Mouse (Mus musculus) heart, postnatal 14 days (tissue): ENCODE results near the gene Pdcd4. TPM values are rescaled to one million over a fixed set of nuclear protein-coding genes. Genes with fewer than 3 reads are reported as not detected.
A peak's percentile ranks its signal among the peaks of the same experiment; 100 is the strongest.
"Not testable (repeated sequence)": the region's sequence is repeated elsewhere in the genome, so short reads cannot be mapped to it uniquely, and the experiment has no call there.

ENCODE experiments used
- DNase-seq, 2 experiments: peaks; one replicate each; pipeline ENCODE4 v3.0.0; 2021 to 2022
- intact Hi-C: fragments of 180-260 bp; cut with DNase I; formaldehyde crosslinking; loops from one replicate; pipeline ENCODE4 v1.15.1; 2025
- total RNA-seq, 2 experiments: library from RNA; stranded (reverse); gene quantifications; 2 replicates each; pipeline ENCODE4 v1.2.3; 2021

Gene Pdcd4
- total RNA-seq, 2 experiments from 2014 or later, result 24.8 to 25.6 TPM

GRCm38 (mm10) chr19:53898498-53898897 lies 6.5 kb downstream of the Pdcd4 start:
- intact Hi-C loops, result no loop called here
- no peak for DNase-seq

- DNase-seq, result no peak
- intact Hi-C loops, result no loop called here
Measured at GRCm38 (mm10) chr19:53898970-53899900, 7.2 kb downstream of the Pdcd4 start.

- no peak for DNase-seq
- intact Hi-C loops, result loop anchor here (10.0 kb wide), 1 partner anchor 255 kb away; no protein-coding TSS in a partner anchor
Measured at GRCm38 (mm10) chr19:53899941-53900610, 8.0 kb downstream of the Pdcd4 start.

- no peak for DNase-seq
- intact Hi-C loops, result loop anchor here (2.0 to 10.0 kb wide), 2 partner anchors 41 to 257 kb away; no protein-coding TSS in a partner anchor
Measured at GRCm38 (mm10) chr19:53901931-53902738, 10.1 kb downstream of the Pdcd4 start.

GRCm38 (mm10) chr19:53902739-53903487 lies 10.9 kb downstream of the Pdcd4 start:
- peak; percentile 93 to 94 for DNase-seq
- intact Hi-C loops, result loop anchor here (2.0 to 10.0 kb wide), 2 partner anchors 40 to 258 kb away; no protein-coding TSS in a partner anchor

GRCm38 (mm10) chr19:53903507-53904321 lies 11.7 kb downstream of the Pdcd4 start:
- DNase-seq, result peak; percentile 59 to 61
- intact Hi-C loops, result loop anchor here (2.0 to 10.0 kb wide), 2 partner anchors 39 to 259 kb away; no protein-coding TSS in a partner anchor

- intact Hi-C loops, result loop anchor here (5.0 to 10.0 kb wide), 2 partner anchors 133 to 260 kb away; no protein-coding TSS in a partner anchor
- no peak for DNase-seq
Measured at GRCm38 (mm10) chr19:53904833-53905480, 12.9 kb downstream of the Pdcd4 start.

GRCm38 (mm10) chr19:53906033-53906702 lies 14.1 kb downstream of the Pdcd4 start:
- intact Hi-C loops, result loop anchor here (5.0 to 10.0 kb wide), 2 partner anchors 134 to 261 kb away; no protein-coding TSS in a partner anchor
- DNase-seq, result no peak

GRCm38 (mm10) chr19:53906703-53907070 lies 14.7 kb downstream of the Pdcd4 start:
- intact Hi-C loops, result loop anchor here (5.0 to 10.0 kb wide), 2 partner anchors 134 to 262 kb away; no protein-coding TSS in a partner anchor
- not testable (repeated sequence) for DNase-seq

GRCm38 (mm10) chr19:53914950-53915349 lies 22.9 kb downstream of the Pdcd4 start:
- DNase-seq, result no peak
- intact Hi-C loops, result no loop called here

GRCm38 (mm10) chr19:53919541-53919940 lies 27.5 kb downstream of the Pdcd4 start:
- intact Hi-C loops, result no loop called here

GRCm38 (mm10) chr19:53921996-53922395 lies 30.0 kb downstream of the Pdcd4 start:
- DNase-seq, result not testable (repeated sequence)
- intact Hi-C loops, result loop anchor here (5.0 to 10.0 kb wide), 2 partner anchors 150 to 1143 kb away; no protein-coding TSS in a partner anchor

More at GRCm38 (mm10) chr19:53919541-53919940, 27.5 kb downstream of the Pdcd4 start:
- DNase-seq, result no peak

GRCm38 (mm10) chr19:53925338-53925751 lies 33.3 kb downstream of the Pdcd4 start:
- intact Hi-C loops, result loop anchor here (10.0 kb wide), 1 partner anchor 1139 kb away; no protein-coding TSS in a partner anchor
- peak in 1 of 2 experiments; percentile 32 for DNase-seq

- no peak for DNase-seq
- intact Hi-C loops, result loop anchor here (10.0 kb wide), 1 partner anchor 1138 kb away; no protein-coding TSS in a partner anchor
Measured at GRCm38 (mm10) chr19:53926705-53927104, 34.7 kb downstream of the Pdcd4 start.

- intact Hi-C loops, result loop anchor here (10.0 kb wide), 1 partner anchor 1136 kb away; no protein-coding TSS in a partner anchor
- DNase-seq, result no peak
Measured at GRCm38 (mm10) chr19:53929218-53929617, 37.2 kb downstream of the Pdcd4 start.

GRCm38 (mm10) chr19:53933050-53933449 lies 41.0 kb downstream of the Pdcd4 start:
- intact Hi-C loops, result no loop called here

GRCm38 (mm10) chr19:53934046-53934445 lies 42.0 kb downstream of the Pdcd4 start:
- intact Hi-C loops, result no loop called here
- DNase-seq, result no peak

More at GRCm38 (mm10) chr19:53933050-53933449, 41.0 kb downstream of the Pdcd4 start:
- no peak for DNase-seq
